Mouse (Mus musculus) hindlimb bud, embryonic 11.5 days (tissue): ENCODE measurements at regions not wholly inside any gene's neighbourhood (a gene's known extent, or its start where the extent isn't known, plus 50 kb on each side); places are given as distances from the start of the nearest gene placed in this dataset.

Experiments used
- DNase-seq: peaks from one replicate; pipeline ENCODE4 v3.0.0-alpha.2; 2012; ENCODE audit warnings: low read depth, low spot score; ENCODE audit errors: extremely low spot score

- no peak for DNase-seq
These were observed 70.1 kb upstream of the Dpyd start for GRCm38 (mm10) chr3:118491871-118492270.

GRCm38 (mm10) chr3:118494611-118495010 lies 67.3 kb upstream of the Dpyd start:
- DNase-seq = no peak

- no peak for DNase-seq
These were observed 61.7 kb upstream of the Dpyd start for GRCm38 (mm10) chr3:118500234-118500633.

GRCm38 (mm10) chr3:118507582-118508237 lies 54.2 kb upstream of the Dpyd start:
- DNase-seq = no peak

- no peak for DNase-seq
These were observed 51.1 kb upstream of the Dpyd start for GRCm38 (mm10) chr3:118510837-118511236.

GRCm38 (mm10) chr3:118511969-118512368 lies 50.0 kb upstream of the Dpyd start:
- no peak for DNase-seq
